Mouse (Mus musculus) right cerebral cortex, postnatal 10 days (tissue): Measurements from ENCODE around the gene Slc7a5.

ENCODE experiments used
- DNase-seq, 2 experiments: peaks; one replicate each; pipeline ENCODE4 v3.0.0; 2021; ENCODE audit warnings: low spot score in 2 of 2

Slc7a5 gene

GRCm38 (mm10) chr8:121884181-121884580, 23.3 kb downstream of the Slc7a5 start:
- peak in 1 of 2 experiments; percentile 48 for DNase-seq

- DNase-seq: no peak
Observed at GRCm38 (mm10) chr8:121881921-121882320, 25.6 kb downstream of the Slc7a5 start.

- DNase-seq: no peak
Observed at GRCm38 (mm10) chr8:121880818-121881217, 26.7 kb downstream of the Slc7a5 start.

- DNase-seq: no peak
Observed at GRCm38 (mm10) chr8:121879712-121880111, 27.8 kb downstream of the Slc7a5 start.

GRCm38 (mm10) chr8:121877828-121878480, 29.5 kb downstream of the Slc7a5 start:
- no peak for DNase-seq

- DNase-seq: no peak
Observed at GRCm38 (mm10) chr8:121877212-121877611, 30.3 kb downstream of the Slc7a5 start.

GRCm38 (mm10) chr8:121875517-121875916, 32.0 kb downstream of the Slc7a5 start:
- DNase-seq: no peak

GRCm38 (mm10) chr8:121875045-121875444, 32.4 kb downstream of the Slc7a5 start:
- no peak for DNase-seq

GRCm38 (mm10) chr8:121874031-121874430, 33.5 kb downstream of the Slc7a5 start:
- DNase-seq: peak in 1 of 2 experiments; percentile 63

GRCm38 (mm10) chr8:121871833-121872440, 35.6 kb downstream of the Slc7a5 start:
- DNase-seq: no peak

GRCm38 (mm10) chr8:121870190-121870589, 37.3 kb downstream of the Slc7a5 start:
- no peak for DNase-seq

GRCm38 (mm10) chr8:121868896-121869295, 38.6 kb downstream of the Slc7a5 start:
- DNase-seq: no peak

GRCm38 (mm10) chr8:121868196-121868595, 39.3 kb downstream of the Slc7a5 start:
- DNase-seq: peak in 1 of 2 experiments; percentile 25

GRCm38 (mm10) chr8:121865356-121865755, 42.1 kb downstream of the Slc7a5 start:
- DNase-seq: no peak

GRCm38 (mm10) chr8:121861806-121862548, 45.5 kb downstream of the Slc7a5 start:
- no peak for DNase-seq

- peak in 1 of 2 experiments; percentile 33 for DNase-seq
Observed at GRCm38 (mm10) chr8:121861276-121861675, 46.2 kb downstream of the Slc7a5 start.

- DNase-seq: peak in 1 of 2 experiments; percentile 21
Observed at GRCm38 (mm10) chr8:121857747-121858146, 49.7 kb downstream of the Slc7a5 start.

GRCm38 (mm10) chr8:121857331-121857730, 50.2 kb downstream of the Slc7a5 start:
- no peak for DNase-seq

GRCm38 (mm10) chr8:121856071-121856746, 51.3 kb downstream of the Slc7a5 start:
- no peak for DNase-seq

GRCm38 (mm10) chr8:121853586-121853985, 53.9 kb downstream of the Slc7a5 start:
- no peak for DNase-seq

GRCm38 (mm10) chr8:121852464-121852863, 55.0 kb downstream of the Slc7a5 start:
- DNase-seq: no peak

- no peak for DNase-seq
Observed at GRCm38 (mm10) chr8:121851716-121852115, 55.8 kb downstream of the Slc7a5 start.
